Mouse (Mus musculus) kidney, postnatal 0 days (tissue): ENCODE measurements around the gene Pik3r1. TPM values are rescaled to one million over a fixed set of nuclear protein-coding genes. Genes with fewer than 3 reads are reported as not detected.

Experiments used
- ATAC-seq: fragments of 200-750 bp; cut with Nextera tagmentation; replicated peaks from 2 replicates; pipeline ENCODE4 v1.8.0; 2017; ENCODE audit warnings: low read depth, moderate number of reproducible peaks, moderate TSS enrichment, moderate library complexity; ENCODE audit not compliant: low FRiP score
- DNase-seq: peaks from one replicate; pipeline ENCODE4 v3.0.0-alpha.2; 2016; ENCODE audit warnings: low spot score
- H3K27ac ChIP-seq: fragments of 300-500 bp; sonication (generic); 2 replicates; pipeline ENCODE4 v1.5.1; 2014; ENCODE audit warnings: mild to moderate bottlenecking
- H3K27me3 ChIP-seq: fragments of 300-500 bp; sonication (generic); 2 replicates; pipeline ENCODE4 v1.6.1; 2014; ENCODE audit warnings: low read length, mixed read lengths; ENCODE audit not compliant: insufficient read depth
- H3K36me3 ChIP-seq: fragments of 300-500 bp; sonication (generic); 2 replicates; pipeline ENCODE4 v1.6.1; 2014; ENCODE audit warnings: low read length, mixed read lengths; ENCODE audit not compliant: insufficient read depth
- H3K4me1 ChIP-seq: fragments of 300-500 bp; sonication (generic); replicated peaks from 2 replicates; pipeline ENCODE4 v1.6.1; 2014; ENCODE audit warnings: antibody characterized with exemption, low read length, mixed read lengths; ENCODE audit not compliant: insufficient read depth
- H3K4me2 ChIP-seq: fragments of 300-500 bp; sonication (generic); 2 replicates; pipeline ENCODE4 v1.6.1; 2014; ENCODE audit warnings: mild to moderate bottlenecking, low read length, moderate library complexity, mixed read lengths
- H3K4me3 ChIP-seq: fragments of 300-500 bp; sonication (generic); replicated peaks from 2 replicates; pipeline ENCODE4 v1.5.1; 2014; ENCODE audit warnings: low read depth, low read length
- H3K9ac ChIP-seq: fragments of 300-500 bp; sonication (generic); 2 replicates; pipeline ENCODE4 v1.6.1; 2014; ENCODE audit warnings: low read depth, low read length
- H3K9me3 ChIP-seq: fragments of 300-500 bp; sonication (generic); replicated peaks from 2 replicates; pipeline ENCODE4 v1.6.1; 2016; ENCODE audit warnings: low read length, inconsistent platforms, mixed read lengths
- CTCF ChIP-seq: IDR thresholded peaks from 2 replicates; pipeline ENCODE4 v1.5.1; 2016; ENCODE audit warnings: antibody characterized with exemption, low read depth, mild to moderate bottlenecking, moderate library complexity
- WGBS: fragments of 180-500 bp; shearing (Covaris S2); extraction: QIAGEN DNeasy Blood & Tissue Kit; methylation state at CpG from one replicate; pipeline ENCODE4 v1.1.7; 2014; 5-methylcytosine and 5-hydroxymethylcytosine counted together
- polyA plus RNA-seq: library from polyadenylated mRNA; unstranded; fragments of >200 nt; fragmentation: Nextera tagmentation; extraction: Ambion mirVana; gene quantifications from 2 replicates; pipeline ENCODE4 v1.2.1, GENCODE M21; 2015

The Pik3r1 gene
- polyA plus RNA-seq, 1 experiment from 2014 or later, result 30.3 TPM

- no peak for TF ChIP-seq CTCF
- H3K9ac ChIP-seq, result no peak overlapping the region
- H3K4me2 ChIP-seq, result no peak overlapping the region
- no peak overlapping the region for H3K4me3 ChIP-seq
- ATAC-seq (no peak), DNase-seq (peak; percentile 38)
- 50% methylated on average over 7 of the region's 7 CpGs for whole genome bisulfite sequencing
- H3K27ac ChIP-seq, result no peak overlapping the region
- H3K36me3 ChIP-seq, result no peaks in the 10 kb centered on the region
- H3K9me3 ChIP-seq, result no peaks in the 10 kb centered on the region
- peaks cover 9% of the 10 kb centered on the region; the same call in 1 of the 2 replicates for H3K4me1 ChIP-seq
- no peaks in the 10 kb centered on the region for H3K27me3 ChIP-seq
Observed at GRCm38 (mm10) chr13:101631561-101631960, 136.5 kb downstream of the Pik3r1 start.
